Mouse (Mus musculus) cerebellum, adult 2 months (tissue): ENCODE data around the gene Rpl27. TPM values are rescaled to one million over a fixed set of nuclear protein-coding genes. Genes with fewer than 3 reads are reported as not detected.
A peak's percentile ranks its signal among the peaks of the same experiment; 100 is the strongest.
"Not testable (repeated sequence)": the region's sequence is repeated elsewhere in the genome, so short reads cannot be mapped to it uniquely, and the experiment has no call there.

Experiments
- DNase-seq, 2 experiments: peaks; one replicate each; pipeline ENCODE4 v3.0.0; 2021
- H3K27ac ChIP-seq: fragments of 200-500 bp; 2 replicates; pipeline ENCODE4 v1.5.1; 2012; ENCODE audit warnings: low read length, control low read depth, inconsistent platforms; ENCODE audit not compliant: insufficient read depth
- H3K27me3 ChIP-seq: fragments of 200-500 bp; 2 replicates; pipeline ENCODE4 v1.6.1; 2012; ENCODE audit warnings: inconsistent platforms, mild to moderate bottlenecking, low read length, moderate library complexity; ENCODE audit not compliant: control insufficient read depth, insufficient read depth
- H3K4me1 ChIP-seq: fragments of 200-500 bp; 2 replicates; pipeline ENCODE4 v1.6.1; 2011; ENCODE audit warnings: low read length; ENCODE audit not compliant: control insufficient read depth, insufficient read depth
- H3K4me3 ChIP-seq: fragments of 200-500 bp; replicated peaks from 2 replicates; pipeline ENCODE3; 2011; ENCODE audit warnings: mild to moderate bottlenecking, low read depth, low read length, control low read depth; ENCODE audit not compliant: insufficient read depth
- CTCF ChIP-seq: fragments of 200-500 bp; IDR thresholded peaks from 2 replicates; pipeline ENCODE4 v1.5.1; 2011; ENCODE audit warnings: low read depth, mild to moderate bottlenecking, control low read depth, low read length, moderate library complexity, borderline replicate concordance; ENCODE audit not compliant: insufficient read depth
- POLR2A ChIP-seq: fragments of 200-500 bp; IDR thresholded peaks from 2 replicates; pipeline ENCODE4 v1.6.1; 2011; ENCODE audit warnings: low read length, control low read depth, borderline replicate concordance; ENCODE audit not compliant: insufficient read depth
- WGBS: fragments of 180-500 bp; shearing (Covaris S2); methylation state at CpG from one replicate; pipeline ENCODE4 v1.1.7; 2018; 5-methylcytosine and 5-hydroxymethylcytosine counted together
- polyA plus RNA-seq: library from polyadenylated mRNA; depleted of rRNA; stranded (reverse); fragments of >200 nt; gene quantifications from 2 replicates; pipeline ENCODE4 v1.2.3, GENCODE M21; 2012

Rpl27 gene
- polyA plus RNA-seq, 1 experiment, result 422 TPM

DNA sequence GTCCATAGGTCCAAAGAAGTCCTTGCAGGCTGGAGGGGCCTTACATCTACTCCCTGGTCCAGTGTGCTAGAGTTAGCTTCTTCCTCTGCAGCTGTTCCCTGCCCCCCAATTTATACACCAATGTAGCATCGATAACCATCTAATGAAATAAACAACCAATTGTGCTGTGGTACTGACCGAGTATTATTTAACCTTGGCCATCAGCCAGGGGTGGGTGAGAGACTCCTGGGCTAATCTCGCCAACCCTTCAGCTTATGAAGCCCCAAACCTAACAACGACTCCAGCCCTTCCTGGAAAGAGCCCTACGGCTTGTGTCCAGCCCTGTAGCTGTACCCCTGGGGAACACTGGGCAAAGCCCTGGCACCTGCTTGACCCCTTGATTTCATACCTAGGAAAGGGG is 32.2 kb downstream of the Rpl27 start:
- no peak overlapping the region for H3K27ac ChIP-seq
- TF ChIP-seq POLR2A (no peak), CTCF (no peak)
- no peaks in the 10 kb centered on the region; the same call in 1 of the 2 replicates for H3K4me1 ChIP-seq
- no peak overlapping the region for H3K4me3 ChIP-seq
- DNase-seq, result no peak
- WGBS, result 27% methylated on average over 5 of the region's 5 CpGs
- H3K27me3 ChIP-seq, result no peaks in the 10 kb centered on the region

DNA sequence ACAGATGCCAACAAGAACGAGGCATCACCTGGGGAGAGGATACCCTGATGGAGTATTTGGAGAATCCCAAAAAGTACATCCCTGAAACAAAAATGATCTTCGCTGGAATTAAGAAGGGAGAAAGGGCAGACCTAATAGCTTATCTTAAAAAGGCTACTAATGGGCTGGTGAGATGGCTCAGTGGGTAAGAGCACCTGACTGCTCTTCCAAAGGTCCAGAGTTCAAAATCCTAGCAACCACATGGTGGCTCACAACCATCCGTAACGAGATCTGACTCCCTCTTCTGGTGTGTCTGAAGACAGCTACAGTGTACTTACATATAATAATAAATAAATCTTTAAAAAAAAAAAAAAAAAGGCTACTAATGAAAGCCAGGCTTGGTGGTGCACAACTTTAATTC is 34.3 kb downstream of the Rpl27 start:
- H3K4me1 ChIP-seq, DNase-seq, H3K27me3 ChIP-seq, H3K27ac ChIP-seq, H3K4me3 ChIP-seq: not testable (repeated sequence)
- WGBS, result 80% methylated on average over 4 of the region's 4 CpGs

DNA sequence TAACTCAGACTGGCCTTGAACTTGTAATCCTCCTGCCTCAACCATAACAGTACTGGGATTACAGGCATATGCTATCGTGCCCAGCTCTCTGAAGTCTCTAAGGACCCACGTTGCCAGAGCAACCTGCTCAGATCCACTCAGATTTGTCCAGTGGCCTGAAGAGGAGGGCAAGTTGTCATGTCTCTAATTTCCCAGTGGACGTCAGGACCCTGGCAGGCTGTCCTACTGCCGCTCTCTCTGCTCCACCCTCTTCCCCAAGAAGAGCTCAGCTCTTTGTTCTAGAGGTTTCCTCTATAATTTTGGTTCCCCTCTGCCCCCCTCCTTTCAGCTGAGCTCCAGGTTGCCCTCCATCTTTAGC is 35.1 kb downstream of the Rpl27 start:
- no peak overlapping the region for H3K4me3 ChIP-seq
- DNase-seq, result no peak
- no peaks in the 10 kb centered on the region for H3K27me3 ChIP-seq
- TF ChIP-seq CTCF (no peak), POLR2A (no peak)
- 19% methylated on average over 4 of the region's 4 CpGs for WGBS
- no peaks in the 10 kb centered on the region for H3K4me1 ChIP-seq
- H3K27ac ChIP-seq, result no peak overlapping the region

DNA sequence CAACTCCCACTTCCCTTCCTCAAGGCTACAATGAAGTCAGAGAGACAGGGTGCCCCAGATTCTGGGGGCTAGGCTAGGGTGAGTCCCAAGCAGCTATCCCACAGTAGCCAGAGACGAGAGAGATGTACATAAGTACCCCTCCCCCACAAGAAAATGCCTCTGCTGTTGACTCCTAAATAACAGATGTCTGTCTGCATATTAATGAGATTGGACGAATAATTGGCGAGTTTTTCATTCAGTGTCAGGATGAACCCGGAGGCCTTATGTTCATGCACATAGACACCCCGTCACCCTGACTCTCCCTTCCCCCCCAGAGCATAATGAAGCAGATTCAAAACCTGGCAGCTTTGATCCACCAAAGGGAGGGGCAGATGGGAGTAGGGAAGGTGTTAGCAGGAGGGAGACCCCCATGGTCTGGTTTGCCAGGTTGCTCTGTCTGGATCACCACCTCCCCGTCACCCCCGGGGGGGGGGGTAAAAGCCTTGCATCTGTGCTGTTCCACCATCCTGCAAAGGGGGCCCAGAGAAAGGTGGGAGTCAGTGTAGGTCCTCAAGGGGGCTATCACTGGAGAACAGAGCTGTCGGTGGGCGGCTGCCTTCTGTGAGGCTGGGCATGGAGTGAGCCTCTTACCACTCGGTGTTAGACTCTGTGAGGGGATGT is 35.6 kb downstream of the Rpl27 start:
- DNase-seq, result no peak
- Histone ChIP-seq H3K27me3 (no peaks in the 10 kb centered on the region), H3K4me3 (no peak overlapping the region), H3K4me1 (no peaks in the 10 kb centered on the region), H3K27ac (no peak overlapping the region)
- WGBS, result 27% methylated on average over 10 of the region's 10 CpGs
- TF ChIP-seq POLR2A (no peak), CTCF (no peak)

DNA sequence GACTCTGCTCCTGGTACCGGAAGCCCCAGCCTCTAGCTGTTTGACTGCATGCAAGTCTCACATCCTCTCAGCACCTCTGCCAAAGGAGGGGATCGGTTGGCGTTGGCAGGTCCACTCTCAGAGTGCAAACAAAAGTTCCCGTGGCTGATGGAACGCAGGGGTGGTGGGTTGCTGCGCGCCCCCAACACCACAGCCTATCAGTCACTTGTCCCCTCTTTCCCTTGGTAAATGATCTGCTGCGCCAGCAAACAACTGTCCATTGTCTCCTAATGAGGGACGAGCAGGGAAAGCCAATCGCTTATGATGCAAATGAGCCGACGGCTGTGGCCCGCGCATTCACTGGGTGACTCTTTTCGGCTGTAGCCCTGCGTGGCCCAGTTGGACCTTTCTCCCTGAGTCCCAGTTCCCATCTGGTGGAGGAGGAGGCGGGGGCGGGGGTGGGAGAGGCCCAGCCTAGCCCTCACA is 37.1 kb downstream of the Rpl27 start:
- H3K27me3 ChIP-seq, result no peaks in the 10 kb centered on the region
- H3K4me1 ChIP-seq, result no peaks in the 10 kb centered on the region
- 9% methylated on average over 18 of the region's 18 CpGs for WGBS
- TF ChIP-seq CTCF, result no peak
- no peak for TF ChIP-seq POLR2A
- peak in 1 of 2 experiments; percentile 22 for DNase-seq
- no peak overlapping the region for H3K4me3 ChIP-seq
- H3K27ac ChIP-seq, result no peak overlapping the region

DNA sequence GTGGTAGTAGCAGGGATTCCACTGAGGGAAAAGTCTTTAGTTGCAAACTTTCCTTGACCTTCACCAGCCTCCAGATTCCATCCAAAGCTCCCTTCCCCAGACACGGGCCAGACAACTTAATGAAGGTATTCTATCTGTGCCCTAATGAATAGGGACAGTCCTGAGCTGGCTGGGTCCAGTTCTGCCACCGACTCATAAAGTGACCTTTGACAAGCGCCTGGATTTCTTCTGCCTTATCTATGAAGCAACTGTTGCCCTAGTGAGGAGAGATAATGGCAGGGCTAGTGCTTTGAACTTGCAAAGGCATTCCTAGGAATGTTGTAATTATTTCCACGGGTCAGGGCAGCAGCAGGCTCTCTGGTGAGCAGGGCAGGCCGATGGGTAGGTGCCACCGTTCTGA is 38.8 kb downstream of the Rpl27 start:
- TF ChIP-seq POLR2A (no peak), CTCF (no peak)
- H3K4me3 ChIP-seq, result no peak overlapping the region
- 66% methylated on average over 6 of the region's 6 CpGs for WGBS
- no peaks in the 10 kb centered on the region for H3K27me3 ChIP-seq
- no peak overlapping the region for H3K27ac ChIP-seq
- no peak for DNase-seq
- H3K4me1 ChIP-seq, result no peaks in the 10 kb centered on the region

DNA sequence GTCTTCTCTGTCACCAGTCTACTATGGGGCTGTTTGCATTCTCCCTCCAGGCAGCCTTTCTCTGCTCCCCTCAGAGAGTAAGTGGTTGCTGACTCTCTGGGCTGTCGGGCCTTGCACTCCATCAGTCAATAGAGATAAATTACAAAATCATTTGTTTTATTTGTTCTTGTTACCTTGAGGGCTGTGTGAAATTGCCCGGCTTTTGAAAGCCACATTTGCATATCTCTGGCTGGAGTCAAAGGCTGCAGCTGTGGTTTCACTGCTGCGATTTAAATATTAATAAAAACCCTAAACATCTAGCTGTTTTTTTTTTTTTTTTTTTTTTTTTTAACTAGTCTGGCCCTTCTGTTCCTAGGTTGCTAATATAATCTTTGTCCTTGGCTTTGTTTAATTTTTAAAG is 41.7 kb downstream of the Rpl27 start:
- DNase-seq, result no peak
- Histone ChIP-seq H3K27me3 (no peaks in the 10 kb centered on the region), H3K27ac (no peak overlapping the region), H3K4me3 (no peak overlapping the region), H3K4me1 (no peaks in the 10 kb centered on the region)
- 34% methylated on average over 3 of the region's 3 CpGs for WGBS
- TF ChIP-seq POLR2A (no peak), CTCF (no peak)

DNA sequence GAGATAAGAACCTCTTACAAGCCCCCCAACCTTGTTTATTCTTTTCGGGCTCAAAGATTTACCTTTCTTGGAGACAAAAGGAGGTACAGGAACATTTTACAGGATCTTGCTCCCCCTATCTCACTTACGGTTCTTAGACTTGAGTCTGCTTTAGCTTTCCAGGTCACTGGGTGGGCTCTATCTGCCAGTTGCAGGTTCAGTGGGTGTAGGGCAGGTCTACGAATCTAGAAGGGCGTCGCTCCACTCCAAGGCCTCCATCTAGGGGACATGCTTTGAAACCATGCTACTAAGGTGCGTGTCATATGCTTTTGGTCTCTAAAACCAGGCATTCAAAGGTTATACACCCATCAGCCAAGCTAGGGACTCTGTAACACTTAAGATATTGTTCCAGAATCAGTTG is 42.1 kb downstream of the Rpl27 start:
- H3K4me1 ChIP-seq, result no peaks in the 10 kb centered on the region
- no peak for DNase-seq
- 81% methylated on average over 6 of the region's 6 CpGs for WGBS
- H3K27ac ChIP-seq, result no peak overlapping the region
- TF ChIP-seq POLR2A, result no peak
- TF ChIP-seq CTCF, result no peak
- no peak overlapping the region for H3K4me3 ChIP-seq
- no peaks in the 10 kb centered on the region for H3K27me3 ChIP-seq

DNA sequence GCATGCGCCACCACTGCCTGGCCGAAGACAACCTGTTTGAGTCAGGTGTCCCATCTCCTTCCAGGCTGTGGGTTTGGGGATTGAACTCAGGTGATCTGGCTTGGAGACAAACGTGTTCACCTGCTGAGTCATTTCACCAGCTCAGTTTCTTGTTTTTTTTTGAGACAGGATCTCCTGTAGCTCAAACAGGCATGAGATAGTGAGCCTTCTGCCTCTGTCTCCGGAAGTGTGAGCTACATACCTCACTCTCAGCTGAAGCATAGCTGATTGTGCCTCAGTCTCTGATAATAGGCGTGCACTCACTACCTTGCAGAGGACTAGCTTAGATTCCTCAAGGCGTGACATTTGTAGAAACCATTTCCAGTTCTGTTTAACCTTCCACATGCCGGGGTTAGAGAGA is 42.7 kb downstream of the Rpl27 start:
- TF ChIP-seq CTCF (no peak), POLR2A (no peak)
- Histone ChIP-seq H3K4me1 (no peaks in the 10 kb centered on the region), H3K27ac (no peak overlapping the region), H3K4me3 (no peak overlapping the region), H3K27me3 (no peaks in the 10 kb centered on the region)
- DNase-seq, result no peak
- WGBS, result 88% methylated on average over 7 of the region's 7 CpGs
